Mouse (Mus musculus): Measurements from ENCODE around the gene Mb21d2. TPM values are rescaled to one million over a fixed set of nuclear protein-coding genes. Genes with fewer than 3 reads are reported as not detected.

The Mb21d2 gene
- polyA plus RNA-seq, 1 experiment from 2014 or later = 11.1 TPM

DNA sequence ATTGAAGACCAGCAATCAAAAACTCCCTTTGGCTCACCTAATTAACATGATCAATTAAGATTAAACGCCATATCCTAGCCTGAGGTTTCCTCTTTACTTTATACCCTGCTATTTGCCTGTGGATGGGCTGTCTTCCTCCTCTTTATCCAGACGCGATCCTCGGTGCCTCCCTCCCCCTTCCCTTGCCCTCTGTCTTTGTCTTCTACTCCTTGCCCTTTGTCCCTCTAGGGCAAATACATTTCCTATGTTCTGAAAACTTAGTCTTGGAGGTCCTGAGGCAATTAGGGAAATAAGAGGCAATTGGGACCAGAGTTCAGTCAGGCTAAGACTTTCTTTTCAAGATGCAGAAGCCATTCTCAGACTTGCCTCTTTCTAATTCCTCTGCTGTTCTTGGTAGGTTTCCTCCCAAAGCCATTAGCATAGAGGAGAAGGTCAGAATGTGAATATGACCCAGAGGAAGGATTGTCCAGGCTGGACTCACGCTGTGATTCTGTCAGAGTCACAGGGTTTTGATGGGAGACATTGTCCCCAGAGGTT, 110.7 kb downstream of the Mb21d2 start:
- Histone ChIP-seq H3K4me3 (no peak overlapping the region), H3K27ac (no peak overlapping the region), H3K9me3 (0 out of 2 replicates have a peak, but pooled peaks cover under 1% of the 10 kb centered on the region), H3K36me3 (no peaks in the 10 kb centered on the region), H3K4me1 (replicated peaks) (0 out of 2 replicates have a peak, but pooled peaks cover 2% of the 10 kb centered on the region), H3K27me3 (no peaks in the 10 kb centered on the region), H3K9ac (no peak overlapping the region), H3K4me2 (no peak overlapping the region)
- 43% methylated on average over 5 of the region's 5 CpGs for WGBS
- no peak for ATAC-seq (ENCODE audit: low FRiP score)

DNA sequence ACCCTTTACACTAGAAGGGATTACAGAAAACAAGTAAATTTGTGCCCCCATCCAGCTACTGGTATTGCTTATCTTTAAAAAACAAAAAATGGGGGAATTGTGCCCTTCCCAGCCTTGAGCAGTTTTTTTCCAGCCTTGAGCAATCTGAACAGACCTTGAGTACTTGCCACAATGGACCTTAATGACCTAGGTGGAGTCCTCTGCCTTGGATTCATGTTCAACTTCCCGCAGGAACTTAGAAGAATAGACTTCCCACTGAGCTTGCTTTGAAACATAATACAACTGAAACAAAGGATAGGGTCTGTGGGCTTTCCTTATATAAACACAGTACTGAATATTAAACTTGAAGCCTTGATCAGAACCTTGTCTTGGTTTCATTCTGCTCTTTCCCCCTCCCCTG, 116.2 kb downstream of the Mb21d2 start:
- Histone ChIP-seq H3K9ac (no peak overlapping the region), H3K27me3 (no peaks in the 10 kb centered on the region), H3K27ac (no peak overlapping the region), H3K9me3 (peaks cover 14% of the 10 kb centered on the region), H3K4me2 (no peak overlapping the region), H3K4me1 (replicated peaks) (0 out of 2 replicates have a peak, but pooled peaks cover 2% of the 10 kb centered on the region), H3K4me3 (no peak overlapping the region), H3K36me3 (no peaks in the 10 kb centered on the region)
- no peak for ATAC-seq (ENCODE audit: low FRiP score)
- WGBS = 83% methylated on average over 1 of the region's 1 CpGs

DNA sequence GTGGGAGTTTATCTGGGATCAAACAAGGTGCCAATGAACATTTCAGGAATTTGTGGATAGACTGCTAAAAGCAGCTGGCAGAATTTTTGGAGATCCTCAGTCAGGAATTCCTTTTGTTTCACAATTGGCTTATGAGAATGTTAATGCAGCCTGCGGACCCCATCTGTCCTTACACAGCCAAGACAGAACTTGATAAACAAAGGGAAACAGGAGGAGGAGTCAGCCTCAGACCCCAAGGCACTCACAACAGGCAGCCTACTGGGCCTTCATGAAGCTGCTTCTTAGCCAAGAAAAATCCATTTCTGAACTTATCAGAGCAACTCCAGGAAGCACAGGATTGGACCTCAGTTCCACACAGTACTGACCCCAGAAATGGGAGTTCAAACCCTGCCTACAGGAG, 120.4 kb downstream of the Mb21d2 start:
- Histone ChIP-seq H3K27ac (no peak overlapping the region), H3K4me3 (no peak overlapping the region), H3K27me3 (no peaks in the 10 kb centered on the region), H3K9ac (no peak overlapping the region), H3K4me1 (replicated peaks) (0 out of 2 replicates have a peak, but pooled peaks cover 2% of the 10 kb centered on the region), H3K36me3 (no peaks in the 10 kb centered on the region), H3K4me2 (no peak overlapping the region), H3K9me3 (peaks cover 14% of the 10 kb centered on the region)
- WGBS = 25% methylated on average over 1 of the region's 1 CpGs
- ATAC-seq (ENCODE audit: low FRiP score) = no peak

DNA sequence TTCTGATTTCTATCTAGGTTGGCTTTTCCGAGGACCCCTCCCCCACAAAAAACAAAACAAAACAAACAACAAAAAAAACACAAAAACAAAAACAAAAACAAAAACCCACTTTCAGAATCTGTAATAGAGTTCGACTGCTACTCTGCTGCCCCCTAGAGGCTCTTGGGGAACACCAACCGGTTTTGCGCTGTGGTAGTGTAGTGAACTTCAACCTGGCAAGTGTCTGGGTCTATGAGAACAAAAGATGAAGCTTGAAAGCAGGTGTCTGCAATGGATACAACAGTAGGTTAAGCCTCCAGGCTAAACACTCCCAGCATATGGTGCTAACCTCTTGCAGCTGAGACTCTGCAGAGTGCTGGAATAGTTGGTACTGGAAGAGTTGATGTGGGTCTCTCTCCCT, 136.4 kb downstream of the Mb21d2 start:
- ATAC-seq (ENCODE audit: low FRiP score) = no peak
- 3% methylated on average over 4 of the region's 4 CpGs for WGBS
- Histone ChIP-seq H3K4me1 (replicated peaks) (no peaks in the 10 kb centered on the region), H3K9me3 (no peaks in the 10 kb centered on the region), H3K4me3 (no peak overlapping the region), H3K36me3 (no peaks in the 10 kb centered on the region), H3K27me3 (no peaks in the 10 kb centered on the region), H3K27ac (no peak overlapping the region), H3K4me2 (no peak overlapping the region), H3K9ac (no peak overlapping the region)

Other genes starting within 250 kb of the Mb21d2 start
- 26.3 and 26.9 TPM in 2 replicates for gene Fgf12, start 176.6 kb downstream of the Mb21d2 start, polyA plus RNA-seq (2015; fragmentation: Nextera tagmentation; extraction: Ambion mirVana)

All from hindbrain, embryonic 13.5 days (tissue).